Mouse (Mus musculus): Measurements from ENCODE around the gene Car10.

Car10 gene

DNA sequence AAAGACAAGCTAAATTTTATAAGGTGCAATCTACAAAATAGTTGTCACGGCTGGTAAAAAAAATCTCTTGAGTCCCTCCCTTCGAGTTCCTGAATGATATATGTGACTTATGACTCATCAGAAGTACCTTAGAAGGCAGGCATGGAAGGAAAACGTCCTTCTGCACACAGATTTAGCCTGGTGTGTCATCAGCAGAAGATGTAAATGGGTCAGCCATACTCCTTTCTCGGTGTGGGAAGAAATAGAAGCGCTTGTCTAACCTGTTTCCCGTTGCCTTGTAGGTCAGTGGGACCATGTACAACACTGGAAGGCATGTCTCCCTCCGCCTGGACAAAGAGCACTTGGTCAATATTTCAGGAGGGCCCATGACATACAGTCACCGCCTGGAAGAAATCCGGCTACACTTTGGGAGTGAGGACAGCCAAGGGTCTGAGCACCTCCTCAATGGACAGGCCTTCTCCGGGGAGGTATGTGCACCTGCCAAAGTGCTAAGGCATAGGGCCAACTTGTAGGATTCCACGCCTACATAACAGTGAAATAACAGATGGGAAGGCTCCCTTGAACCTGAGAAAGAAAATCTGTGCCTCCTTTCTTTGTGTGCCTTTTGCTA lies 392.5 kb downstream of the Car10 start:
- no peak for DNase-seq (ENCODE audit: low read depth)

DNA sequence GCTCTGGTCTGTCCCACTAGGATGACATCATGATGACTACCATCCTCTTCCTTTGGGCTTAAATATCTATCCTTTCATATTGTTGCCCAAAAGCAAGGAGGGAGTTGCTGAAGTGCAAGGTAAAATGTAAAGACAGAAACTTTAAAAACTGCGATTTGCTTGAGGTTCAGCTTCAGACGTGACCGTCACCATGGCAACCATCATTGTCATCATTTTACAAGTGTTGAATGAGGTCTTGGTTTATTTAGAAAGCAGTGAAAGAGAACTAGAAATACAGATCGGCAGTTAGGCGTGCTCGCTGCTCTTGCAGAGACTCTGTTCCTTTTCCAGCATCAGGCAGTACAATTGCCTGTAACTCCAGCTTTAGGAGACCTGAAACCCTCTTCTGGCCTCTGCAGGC lies 400.1 kb downstream of the Car10 start:
- no peak for DNase-seq (ENCODE audit: low read depth)

GRCm38 (mm10) chr11:93500442-93500841 lies 402.6 kb downstream of the Car10 start:
- DNase-seq (ENCODE audit: low read depth) = no peak

- no peak for DNase-seq (ENCODE audit: low read depth)
Measured at GRCm38 (mm10) chr11:93501671-93502070, 403.8 kb downstream of the Car10 start.

DNA sequence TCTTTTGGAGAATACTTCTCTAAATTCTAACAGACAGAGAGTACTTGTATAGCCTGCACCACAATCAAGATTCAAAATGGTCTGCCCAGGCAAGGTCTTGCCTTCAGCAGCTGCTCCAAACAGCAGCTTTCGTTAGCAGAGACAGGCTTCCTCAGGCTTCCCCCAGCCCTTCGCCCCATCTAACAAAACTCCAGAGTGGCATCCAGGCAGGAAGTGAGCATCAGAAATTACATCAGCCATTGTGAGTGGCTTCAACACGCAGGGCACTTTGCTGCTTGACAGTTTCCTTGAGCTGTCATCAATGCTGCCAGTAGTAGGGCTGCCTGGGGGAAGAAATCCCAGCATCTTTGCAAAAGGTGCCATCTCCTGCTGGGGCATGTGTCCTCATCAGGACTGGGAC lies 405.0 kb downstream of the Car10 start:
- no peak for DNase-seq (ENCODE audit: low read depth)

GRCm38 (mm10) chr11:93503469-93503868 lies 405.6 kb downstream of the Car10 start:
- DNase-seq (ENCODE audit: low read depth) = peak; percentile 37

DNA sequence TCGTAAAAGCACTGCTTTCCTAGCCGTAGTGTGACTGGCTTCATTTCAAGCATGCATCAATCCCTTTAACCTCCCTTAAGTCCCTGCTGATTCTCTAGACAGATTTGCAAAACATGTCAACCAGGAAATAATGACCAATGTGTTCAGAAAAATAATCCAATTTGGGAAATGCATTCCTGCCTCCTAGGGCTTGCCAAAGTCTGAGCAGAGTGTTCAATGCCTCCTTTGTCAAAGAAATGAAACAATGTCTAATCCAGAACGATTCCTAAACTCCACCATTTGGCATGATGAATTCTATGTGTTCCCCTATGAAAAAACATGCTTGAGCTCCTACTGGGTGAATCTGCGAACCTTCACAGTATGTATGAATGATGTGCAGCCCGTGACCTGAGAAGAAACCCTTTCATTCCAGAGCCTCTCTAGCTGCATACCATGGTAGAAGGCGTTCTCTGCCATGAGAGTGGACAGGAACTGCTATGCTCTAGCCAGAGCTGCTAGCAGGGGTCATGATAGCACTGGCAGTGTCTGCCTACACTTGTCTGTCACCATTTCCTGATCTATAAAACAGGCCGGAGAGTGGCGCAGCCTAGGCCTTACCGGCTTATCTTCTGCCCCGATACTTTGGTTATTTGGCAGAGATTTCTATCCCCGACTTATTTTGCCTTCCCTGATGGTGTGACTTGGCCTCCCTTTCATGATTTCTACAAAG lies 411.9 kb downstream of the Car10 start:
- no peak for DNase-seq (ENCODE audit: low read depth)

DNA sequence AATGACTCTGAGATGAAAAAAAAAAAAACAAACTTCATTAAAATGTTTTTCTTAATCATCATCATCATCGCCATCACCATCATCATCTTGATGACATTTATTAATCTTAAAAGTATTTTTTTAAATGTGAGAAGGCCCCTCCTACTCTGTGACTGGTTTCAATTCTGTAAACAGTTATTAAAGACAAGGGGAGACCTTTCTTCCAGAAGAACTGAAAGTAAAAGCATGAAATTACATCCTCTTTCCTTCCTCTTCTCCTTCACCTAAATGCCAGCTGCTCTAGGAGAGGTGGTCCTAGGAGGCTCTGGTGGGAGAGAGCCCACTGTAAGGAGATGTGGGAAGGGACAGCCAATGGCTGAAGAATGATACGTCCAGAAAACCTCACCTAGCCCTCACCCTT lies 415.0 kb downstream of the Car10 start:
- DNase-seq (ENCODE audit: low read depth) = no peak

DNA sequence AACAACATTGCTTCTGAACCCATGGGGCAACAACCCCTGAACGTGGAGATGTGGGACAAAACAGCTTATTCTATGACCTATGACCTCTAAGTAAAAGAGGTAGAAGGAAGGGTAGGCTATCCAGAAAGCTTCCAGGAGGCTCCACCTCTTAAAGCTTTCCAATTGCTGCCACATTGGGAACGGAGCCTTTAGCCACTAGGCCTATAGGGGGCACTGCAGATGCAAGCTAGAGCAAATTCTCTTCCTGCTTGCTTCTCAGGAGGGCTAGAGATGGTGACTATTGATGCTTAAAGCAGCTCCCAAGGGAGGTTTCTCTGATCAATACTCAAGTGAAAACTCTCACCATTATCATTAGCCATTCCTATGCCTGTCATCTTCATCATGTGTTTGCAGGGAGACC lies 416.6 kb downstream of the Car10 start:
- DNase-seq (ENCODE audit: low read depth) = no peak

GRCm38 (mm10) chr11:93515566-93515965 lies 417.7 kb downstream of the Car10 start:
- no peak for DNase-seq (ENCODE audit: low read depth)

- no peak for DNase-seq (ENCODE audit: low read depth)
Measured at GRCm38 (mm10) chr11:93516216-93516615, 418.4 kb downstream of the Car10 start.

GRCm38 (mm10) chr11:93516946-93517345 lies 419.1 kb downstream of the Car10 start:
- no peak for DNase-seq (ENCODE audit: low read depth)

DNA sequence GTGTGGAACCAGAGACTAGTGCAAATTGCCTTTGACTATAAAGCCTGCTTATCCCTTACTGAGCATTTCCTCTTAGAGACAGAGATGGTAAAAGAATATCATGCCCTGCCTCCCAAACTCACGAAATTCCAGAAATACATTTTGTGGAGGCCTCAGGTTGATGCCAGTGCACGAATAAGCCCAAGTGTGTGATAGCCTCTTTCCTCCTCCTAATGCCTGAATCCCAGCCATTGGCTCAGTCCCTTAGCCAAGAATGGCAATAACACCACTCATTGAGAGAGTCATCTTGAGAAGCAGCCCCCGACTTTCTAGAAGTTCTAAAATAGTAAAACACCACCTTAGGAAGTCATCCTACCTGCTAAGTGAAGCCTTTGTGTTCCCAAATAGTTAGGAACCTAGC lies 424.7 kb downstream of the Car10 start:
- no peak for DNase-seq (ENCODE audit: low read depth)

DNA sequence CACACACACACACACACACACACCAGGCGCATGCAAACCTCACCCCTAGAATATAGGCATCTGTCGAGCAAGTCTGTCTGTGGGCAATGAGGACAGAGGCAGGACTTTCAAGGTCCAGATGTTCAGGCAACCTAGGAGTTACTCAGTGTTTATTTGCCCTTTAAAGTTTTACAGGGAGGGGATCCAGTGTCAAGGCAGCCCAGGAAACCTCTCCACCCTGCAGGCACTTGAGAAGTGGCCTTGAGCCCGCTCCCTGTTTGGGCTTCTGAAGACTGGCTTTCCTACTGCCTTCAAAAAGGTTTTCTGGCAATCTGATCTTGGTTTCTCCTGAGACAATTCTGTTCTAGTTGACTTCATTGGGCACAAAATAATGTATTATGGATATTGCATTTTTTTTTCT lies 428.1 kb downstream of the Car10 start:
- no peak for DNase-seq (ENCODE audit: low read depth)

GRCm38 (mm10) chr11:93531029-93531680 lies 433.3 kb downstream of the Car10 start:
- DNase-seq (ENCODE audit: low read depth) = peak; percentile 60

DNA sequence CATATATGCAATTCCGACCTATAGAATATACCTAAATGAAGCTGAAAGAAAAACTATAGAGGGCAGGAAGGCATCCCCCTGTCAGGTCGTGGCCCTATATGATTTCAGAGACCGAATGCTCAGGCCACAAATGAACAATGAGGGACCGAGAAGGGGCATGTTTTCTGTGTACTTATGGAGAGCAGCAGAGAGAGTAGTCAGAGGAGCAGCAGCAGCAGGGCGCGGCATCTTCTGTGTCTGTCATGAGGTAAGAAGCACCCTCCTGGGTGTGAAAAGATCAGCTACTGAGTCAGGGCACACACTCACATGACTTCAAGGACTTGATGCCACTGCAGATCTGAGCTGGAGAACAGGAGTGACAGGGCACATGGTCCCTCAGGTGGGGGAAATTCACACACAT lies 438.4 kb downstream of the Car10 start:
- no peak for DNase-seq (ENCODE audit: low read depth)

DNA sequence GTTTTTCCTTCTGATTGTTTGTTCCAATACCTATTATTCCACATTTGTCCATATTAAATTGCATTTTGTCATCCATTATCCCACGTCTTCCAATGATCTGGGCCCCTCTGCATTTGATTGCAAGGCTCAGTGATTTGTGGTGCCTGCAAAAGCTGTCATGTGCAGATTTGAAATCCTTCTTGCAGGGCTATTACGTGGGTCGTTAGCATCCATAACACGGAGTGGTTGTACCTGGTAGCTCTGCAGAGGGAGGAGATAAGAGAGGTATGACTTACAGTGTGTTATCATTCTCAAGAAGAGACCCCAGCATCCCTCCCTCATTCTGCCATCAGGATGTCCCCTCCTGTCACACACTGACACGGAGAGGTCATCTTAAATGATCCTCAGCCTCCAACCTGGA lies 451.1 kb downstream of the Car10 start:
- DNase-seq (ENCODE audit: low read depth) = no peak

DNA sequence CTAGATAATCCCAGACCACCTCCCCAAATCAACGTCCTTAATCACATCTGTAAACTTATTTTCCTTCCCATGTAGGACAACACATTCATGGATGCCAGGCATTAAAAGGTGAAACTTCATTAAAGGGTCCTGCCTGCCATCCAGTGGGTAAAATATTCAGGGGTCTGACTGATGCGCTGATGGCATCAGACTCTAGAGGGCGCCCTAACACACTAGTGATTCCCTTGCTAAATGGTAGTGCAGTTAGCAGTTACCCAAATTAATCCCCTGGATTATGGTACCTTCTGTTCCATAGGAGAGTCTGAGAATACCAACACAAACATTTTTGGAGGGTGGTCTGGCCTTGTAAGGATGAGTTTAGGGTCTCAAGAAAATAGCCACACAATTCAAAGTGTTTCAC lies 453.1 kb downstream of the Car10 start:
- peak; percentile 36 for DNase-seq (ENCODE audit: low read depth)

GRCm38 (mm10) chr11:93559118-93559517 lies 461.3 kb downstream of the Car10 start:
- no peak for DNase-seq (ENCODE audit: low read depth)

DNA sequence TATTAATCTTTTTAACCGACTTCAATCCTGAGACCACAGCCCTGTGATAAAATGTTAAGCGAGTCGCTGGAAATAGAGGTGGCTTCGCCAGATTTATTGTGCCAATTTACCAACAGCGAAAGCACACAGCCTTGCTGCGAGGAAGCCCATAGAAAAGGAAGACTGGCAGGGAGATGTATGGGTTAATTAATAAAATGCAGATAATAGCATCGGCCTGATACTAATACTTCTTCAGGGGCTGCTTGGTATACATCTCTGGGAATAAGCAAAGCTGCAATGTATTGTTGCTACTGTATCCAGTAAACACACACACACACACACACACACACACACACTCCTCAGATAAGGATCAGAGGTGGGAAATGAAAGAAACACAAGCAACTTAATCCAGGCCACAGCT lies 462.7 kb downstream of the Car10 start:
- DNase-seq (ENCODE audit: low read depth) = no peak

GRCm38 (mm10) chr11:93562330-93562865 lies 464.6 kb downstream of the Car10 start:
- DNase-seq (ENCODE audit: low read depth) = no peak

DNA sequence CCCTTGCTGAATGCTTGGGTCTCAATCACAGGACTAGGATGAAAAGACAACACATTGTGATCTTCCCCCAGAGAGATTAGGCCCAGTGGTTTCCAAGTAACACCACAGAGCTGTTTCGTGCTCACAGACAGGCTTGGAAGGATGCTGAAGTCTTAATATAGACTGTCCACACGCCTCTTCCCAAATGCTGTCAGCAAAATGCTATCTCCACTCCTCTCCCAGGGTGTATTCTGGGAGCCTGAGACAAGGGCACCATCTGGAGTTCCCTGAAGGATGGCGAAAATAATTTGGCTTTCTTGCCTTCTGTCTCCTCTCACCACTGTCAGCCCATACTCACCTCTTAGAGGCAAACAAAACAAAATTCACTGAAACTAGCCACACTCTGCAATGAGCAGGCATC lies 467.9 kb downstream of the Car10 start:
- no peak for DNase-seq (ENCODE audit: low read depth)

DNA sequence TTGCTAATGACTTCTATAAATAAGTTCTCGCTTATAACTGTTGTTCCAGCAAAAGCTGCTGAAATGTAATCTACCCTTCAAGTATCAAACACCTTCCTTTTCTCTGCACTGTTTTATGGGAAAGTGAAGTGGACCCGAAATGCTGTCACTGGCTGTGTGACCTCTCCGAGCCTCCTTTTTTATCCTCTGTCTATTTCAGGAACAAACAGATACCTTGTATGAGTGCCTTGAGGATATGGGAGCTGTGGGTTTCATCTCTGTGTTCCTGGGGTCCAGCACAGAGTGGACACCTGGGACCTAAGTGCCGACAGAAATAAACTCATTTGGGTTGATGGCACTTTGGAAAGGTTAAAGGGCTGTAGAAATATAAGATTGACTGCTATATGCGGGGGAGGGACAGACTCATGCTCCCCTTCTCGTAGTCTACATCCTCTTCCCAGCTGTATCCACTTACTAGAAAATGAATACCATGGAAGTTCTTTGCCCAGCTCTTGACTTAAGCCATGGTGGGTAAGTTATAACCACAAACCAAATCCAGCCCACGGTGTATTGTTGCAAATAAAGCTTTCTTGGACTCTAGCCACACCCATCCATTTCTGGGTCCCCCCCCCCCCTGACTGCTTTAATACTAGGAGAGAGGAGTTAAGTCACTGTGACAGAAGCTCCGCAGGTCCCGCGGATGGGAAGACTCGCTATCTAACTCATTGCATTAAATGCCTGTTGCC lies 474.3 kb downstream of the Car10 start:
- DNase-seq (ENCODE audit: low read depth) = no peak
